Mouse (Mus musculus) kidney, postnatal 0 days (tissue): Measurements from ENCODE around the gene Serac1. TPM values are rescaled to one million over a fixed set of nuclear protein-coding genes. Genes with fewer than 3 reads are reported as not detected.
A peak's percentile ranks its signal among the peaks of the same experiment; 100 is the strongest.

ENCODE experiments used
- ATAC-seq: fragments of 200-750 bp; cut with Nextera tagmentation; replicated peaks from 2 replicates; pipeline ENCODE4 v1.8.0; 2017; ENCODE audit warnings: low read depth, moderate number of reproducible peaks, moderate TSS enrichment, moderate library complexity; ENCODE audit not compliant: low FRiP score
- DNase-seq: peaks from one replicate; pipeline ENCODE4 v3.0.0-alpha.2; 2016; ENCODE audit warnings: low spot score
- H3K27ac ChIP-seq: fragments of 300-500 bp; sonication (generic); 2 replicates; pipeline ENCODE4 v1.5.1; 2014; ENCODE audit warnings: mild to moderate bottlenecking
- H3K27me3 ChIP-seq: fragments of 300-500 bp; sonication (generic); 2 replicates; pipeline ENCODE4 v1.6.1; 2014; ENCODE audit warnings: low read length, mixed read lengths; ENCODE audit not compliant: insufficient read depth
- H3K36me3 ChIP-seq: fragments of 300-500 bp; sonication (generic); 2 replicates; pipeline ENCODE4 v1.6.1; 2014; ENCODE audit warnings: low read length, mixed read lengths; ENCODE audit not compliant: insufficient read depth
- H3K4me1 ChIP-seq: fragments of 300-500 bp; sonication (generic); replicated peaks from 2 replicates; pipeline ENCODE4 v1.6.1; 2014; ENCODE audit warnings: antibody characterized with exemption, low read length, mixed read lengths; ENCODE audit not compliant: insufficient read depth
- H3K4me2 ChIP-seq: fragments of 300-500 bp; sonication (generic); 2 replicates; pipeline ENCODE4 v1.6.1; 2014; ENCODE audit warnings: mild to moderate bottlenecking, low read length, moderate library complexity, mixed read lengths
- H3K4me3 ChIP-seq: fragments of 300-500 bp; sonication (generic); replicated peaks from 2 replicates; pipeline ENCODE4 v1.5.1; 2014; ENCODE audit warnings: low read depth, low read length
- H3K9ac ChIP-seq: fragments of 300-500 bp; sonication (generic); 2 replicates; pipeline ENCODE4 v1.6.1; 2014; ENCODE audit warnings: low read depth, low read length
- H3K9me3 ChIP-seq: fragments of 300-500 bp; sonication (generic); replicated peaks from 2 replicates; pipeline ENCODE4 v1.6.1; 2016; ENCODE audit warnings: low read length, inconsistent platforms, mixed read lengths
- CTCF ChIP-seq: IDR thresholded peaks from 2 replicates; pipeline ENCODE4 v1.5.1; 2016; ENCODE audit warnings: antibody characterized with exemption, low read depth, mild to moderate bottlenecking, moderate library complexity
- WGBS: fragments of 180-500 bp; shearing (Covaris S2); extraction: QIAGEN DNeasy Blood & Tissue Kit; methylation state at CpG from one replicate; pipeline ENCODE4 v1.1.7; 2014; 5-methylcytosine and 5-hydroxymethylcytosine counted together
- polyA plus RNA-seq: library from polyadenylated mRNA; unstranded; fragments of >200 nt; fragmentation: Nextera tagmentation; extraction: Ambion mirVana; gene quantifications from 2 replicates; pipeline ENCODE4 v1.2.1, GENCODE M21; 2015

Gene Serac1
- polyA plus RNA-seq, 1 experiment from 2014 or later = 2.2 TPM

- no peaks in the 10 kb centered on the region; the same call in 1 of the 2 replicates for H3K4me1 ChIP-seq
- no peak overlapping the region for H3K9ac ChIP-seq
- H3K27ac ChIP-seq = no peak overlapping the region
- WGBS = 85% methylated on average over 5 of the region's 5 CpGs
- no peak for TF ChIP-seq CTCF
- H3K4me2 ChIP-seq = no peak overlapping the region
- DNase-seq = no peak
- peaks cover 19% of the 10 kb centered on the region for H3K36me3 ChIP-seq
- ATAC-seq = no peak
- H3K27me3 ChIP-seq = no peaks in the 10 kb centered on the region
- H3K9me3 ChIP-seq = no peaks in the 10 kb centered on the region
- no peak overlapping the region for H3K4me3 ChIP-seq
Observed at GRCm38 (mm10) chr17:6083323-6083890, 3.9 kb upstream of the Serac1 start.

- DNase-seq (peak; percentile 79), ATAC-seq (peak; percentile 57; the same call in 1 of the 2 replicates)
- WGBS = 19% methylated on average over 7 of the region's 7 CpGs
- Histone ChIP-seq H3K9ac (no peak overlapping the region), H3K27me3 (no peaks in the 10 kb centered on the region), H3K36me3 (peaks cover 5% of the 10 kb centered on the region; the same call in 1 of the 2 replicates), H3K9me3 (no peaks in the 10 kb centered on the region), H3K4me3 (no peak overlapping the region), H3K4me1 (no peaks in the 10 kb centered on the region), H3K27ac (no peak overlapping the region), H3K4me2 (no peak overlapping the region)
- no peak for TF ChIP-seq CTCF
Observed at GRCm38 (mm10) chr17:6073405-6073804, 6.1 kb downstream of the Serac1 start.

- Histone ChIP-seq H3K4me2 (no peak overlapping the region), H3K36me3 (peaks cover 8% of the 10 kb centered on the region; the same call in 1 of the 2 replicates), H3K4me1 (no peaks in the 10 kb centered on the region), H3K27ac (no peak overlapping the region), H3K9ac (no peak overlapping the region), H3K4me3 (no peak overlapping the region), H3K27me3 (no peaks in the 10 kb centered on the region), H3K9me3 (no peaks in the 10 kb centered on the region)
- TF ChIP-seq CTCF = no peak
- ATAC-seq = no peak
- WGBS = 90% methylated on average over 6 of the region's 6 CpGs
- no peak for DNase-seq
Observed at GRCm38 (mm10) chr17:6069866-6070265, 9.7 kb downstream of the Serac1 start.

GRCm38 (mm10) chr17:6067613-6068012 lies 11.9 kb downstream of the Serac1 start:
- Histone ChIP-seq H3K4me1 (no peaks in the 10 kb centered on the region), H3K4me2 (no peak overlapping the region), H3K27me3 (no peaks in the 10 kb centered on the region), H3K9ac (no peak overlapping the region), H3K4me3 (no peak overlapping the region), H3K9me3 (no peaks in the 10 kb centered on the region), H3K36me3 (peaks cover 16% of the 10 kb centered on the region; the same call in 1 of the 2 replicates), H3K27ac (no peak overlapping the region)
- no peak for DNase-seq
- WGBS = 93% methylated on average over 7 of the region's 7 CpGs
- no peak for TF ChIP-seq CTCF
- no peak for ATAC-seq

- no peak for ATAC-seq
- no peak for TF ChIP-seq CTCF
- peaks cover 16% of the 10 kb centered on the region; the same call in 1 of the 2 replicates for H3K36me3 ChIP-seq
- 94% methylated on average over 2 of the region's 2 CpGs for WGBS
- H3K4me1 ChIP-seq = no peaks in the 10 kb centered on the region
- H3K9ac ChIP-seq = no peak overlapping the region
- H3K27me3 ChIP-seq = no peaks in the 10 kb centered on the region
- no peak overlapping the region for H3K4me3 ChIP-seq
- no peak for DNase-seq
- H3K27ac ChIP-seq = no peak overlapping the region
- no peak overlapping the region for H3K4me2 ChIP-seq
- no peaks in the 10 kb centered on the region for H3K9me3 ChIP-seq
Observed at GRCm38 (mm10) chr17:6066021-6066420, 13.5 kb downstream of the Serac1 start.

- Histone ChIP-seq H3K4me3 (no peak overlapping the region), H3K36me3 (peaks cover 23% of the 10 kb centered on the region), H3K9ac (no peak overlapping the region), H3K4me2 (no peak overlapping the region), H3K9me3 (no peaks in the 10 kb centered on the region), H3K27ac (no peak overlapping the region), H3K27me3 (no peaks in the 10 kb centered on the region), H3K4me1 (no peaks in the 10 kb centered on the region)
- WGBS = 82% methylated on average over 5 of the region's 5 CpGs
- no peak for DNase-seq
- ATAC-seq = no peak
- TF ChIP-seq CTCF = no peak
Observed at GRCm38 (mm10) chr17:6063532-6063931, 16.0 kb downstream of the Serac1 start.

GRCm38 (mm10) chr17:6062793-6063192 lies 16.7 kb downstream of the Serac1 start:
- ATAC-seq (no peak), DNase-seq (no peak)
- no peaks in the 10 kb centered on the region for H3K27me3 ChIP-seq
- 62% methylated on average over 8 of the region's 8 CpGs for WGBS
- no peak overlapping the region for H3K27ac ChIP-seq
- no peaks in the 10 kb centered on the region for H3K9me3 ChIP-seq
- H3K4me2 ChIP-seq = no peak overlapping the region
- no peak overlapping the region for H3K4me3 ChIP-seq
- no peaks in the 10 kb centered on the region for H3K4me1 ChIP-seq
- no peak overlapping the region for H3K9ac ChIP-seq
- peaks cover 23% of the 10 kb centered on the region for H3K36me3 ChIP-seq
- no peak for TF ChIP-seq CTCF
